Mouse (Mus musculus) erythroid progenitor cell, adult 5-6 weeks (primary cell): Measurements from ENCODE around the gene Cct7. TPM values are rescaled to one million over a fixed set of nuclear protein-coding genes. Genes with fewer than 3 reads are reported as not detected.
A peak's percentile ranks its signal among the peaks of the same experiment; 100 is the strongest.
"Not testable (repeated sequence)": the region's sequence is repeated elsewhere in the genome, so short reads cannot be mapped to it uniquely, and the experiment has no call there.

ENCODE experiments used
- ATAC-seq: replicated peaks from 2 replicates; pipeline ENCODE4 v1.8.0; 2016; ENCODE audit warnings: moderate number of reproducible peaks, mild to moderate bottlenecking, moderate TSS enrichment, inconsistent platforms; ENCODE audit not compliant: poor library complexity, low FRiP score, severe bottlenecking
- total RNA-seq, 2 experiments: library from RNA; stranded (forward) in 1 of 2; stranded (reverse) in 1 of 2; fragments of 150-400 nt in 1 of 2; fragments of 186-747, 209-891 nt in 1 of 2; gene quantifications; 2 replicates each; pipeline versions ENCODE4 v1.2.3 to v1.2.4; 2015 to 2017; ENCODE audit warnings: low replicate concordance in 2 of 2

Gene Cct7
- total RNA-seq (2015; ENCODE audit: low replicate concordance) (97.7 and 102 TPM in 2 replicates), total RNA-seq (2017; ENCODE audit: low replicate concordance) (82.3 and 112 TPM in 2 replicates)

DNA sequence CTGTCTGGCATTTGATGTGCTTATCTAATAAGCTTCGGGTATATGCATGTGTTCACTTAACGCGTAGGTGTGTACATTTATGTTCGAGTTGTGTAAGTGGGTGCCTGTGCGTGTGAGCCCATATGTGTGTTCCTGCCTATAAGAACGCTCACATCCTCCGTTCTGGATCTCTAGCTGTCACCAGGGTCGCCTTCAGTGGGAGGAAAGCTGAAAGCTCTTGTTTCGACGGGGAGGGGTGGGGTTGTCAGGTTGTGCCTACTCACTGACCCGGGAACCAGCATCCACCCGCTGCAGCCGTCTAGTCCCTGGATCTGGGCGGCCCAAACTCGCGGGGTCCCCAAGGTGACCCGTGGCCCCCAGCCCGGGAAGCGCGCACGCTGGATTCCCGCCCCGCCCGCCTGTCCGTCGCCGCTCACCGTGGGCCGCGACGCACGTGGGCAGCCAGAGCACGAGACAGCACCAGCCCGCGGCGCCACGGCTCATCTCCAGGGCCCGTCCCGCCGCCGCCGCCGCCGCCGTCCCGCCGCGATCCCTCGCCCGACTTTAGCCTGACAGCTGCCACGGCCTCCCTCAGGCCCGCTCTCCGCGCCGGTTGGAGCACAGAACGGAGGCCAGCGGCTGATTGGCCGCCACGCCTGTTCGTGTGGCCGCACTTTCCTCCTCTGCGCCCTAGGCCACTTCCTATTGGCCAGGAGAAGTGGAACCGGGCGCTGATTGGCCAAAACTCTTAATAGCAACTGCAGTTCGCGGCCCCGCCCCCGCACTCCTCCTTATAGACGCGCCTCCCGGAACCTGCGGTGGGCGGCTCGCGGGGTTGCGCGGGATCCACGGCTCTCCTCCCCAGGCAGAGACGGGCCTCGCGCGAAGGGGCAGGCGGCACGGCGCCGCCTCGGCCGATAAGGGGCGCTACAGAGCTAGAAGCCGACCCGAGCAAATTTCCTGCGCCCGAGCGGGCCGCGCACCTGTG, at the start of gene Cct7:
Cct7 (plus strand) TSS at position 818 of the 967 bp plus-strand sequence.
- peak; percentile 88 for ATAC-seq

GRCm38 (mm10) chr6:85402613-85403012, 48.7 kb upstream of the Cct7 start:
- no peak for ATAC-seq

DNA sequence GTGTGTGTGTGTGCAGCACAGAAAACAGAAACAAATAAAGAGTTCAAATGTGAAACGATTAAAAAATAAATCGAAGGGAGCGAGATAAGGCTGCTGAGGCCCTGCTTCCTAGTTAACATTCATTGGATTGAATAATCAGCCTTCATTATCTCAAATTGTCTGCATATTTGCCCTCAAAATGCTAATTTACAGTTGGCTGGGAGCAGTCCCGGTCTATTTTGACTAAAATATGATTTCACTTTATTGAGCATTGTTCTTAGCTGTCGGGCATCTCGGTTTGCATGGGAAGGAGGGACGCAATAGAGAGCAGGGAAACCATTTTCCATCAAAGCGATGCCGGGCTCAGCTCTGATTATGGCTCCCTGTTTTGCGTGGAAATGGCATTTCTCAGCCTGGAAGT, 48.3 kb upstream of the Cct7 start:
- no peak for ATAC-seq

- no peak for ATAC-seq
Measured at GRCm38 (mm10) chr6:85409003-85409402, 42.3 kb upstream of the Cct7 start.

DNA sequence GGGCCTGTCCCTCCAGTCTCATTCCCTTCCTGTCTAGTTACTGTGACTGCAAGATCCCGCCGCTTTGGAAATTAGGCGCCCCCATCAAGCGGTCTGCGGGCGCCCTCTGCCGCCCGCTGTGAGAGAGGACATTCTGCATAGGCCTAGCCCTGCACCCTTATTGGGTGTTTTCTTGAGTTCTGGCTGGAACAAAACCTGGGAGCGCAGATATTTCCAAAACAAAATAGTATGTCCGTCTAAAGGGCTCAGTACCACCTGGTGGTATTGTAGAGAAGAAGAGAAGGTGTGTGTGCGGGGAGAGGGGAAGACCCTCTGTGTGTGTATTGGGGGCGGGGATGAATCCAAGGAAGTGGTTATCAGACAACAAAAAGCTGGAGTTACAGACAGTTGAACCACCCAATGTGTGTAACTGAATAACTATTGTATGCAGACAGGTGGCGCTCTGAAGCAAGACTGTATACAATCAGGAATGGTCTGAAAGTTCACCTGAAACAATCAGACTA, 40.5 kb upstream of the Cct7 start:
- no peak for ATAC-seq

- no peak for ATAC-seq
Measured at GRCm38 (mm10) chr6:85415829-85416228, 35.5 kb upstream of the Cct7 start.

- no peak for ATAC-seq
Measured at GRCm38 (mm10) chr6:85419150-85419549, 32.2 kb upstream of the Cct7 start.

GRCm38 (mm10) chr6:85423836-85424379, 27.4 kb upstream of the Cct7 start, which contains the start of gene Noto:
Noto (plus strand) TSS chr6:85423886.
- no peak for ATAC-seq

DNA sequence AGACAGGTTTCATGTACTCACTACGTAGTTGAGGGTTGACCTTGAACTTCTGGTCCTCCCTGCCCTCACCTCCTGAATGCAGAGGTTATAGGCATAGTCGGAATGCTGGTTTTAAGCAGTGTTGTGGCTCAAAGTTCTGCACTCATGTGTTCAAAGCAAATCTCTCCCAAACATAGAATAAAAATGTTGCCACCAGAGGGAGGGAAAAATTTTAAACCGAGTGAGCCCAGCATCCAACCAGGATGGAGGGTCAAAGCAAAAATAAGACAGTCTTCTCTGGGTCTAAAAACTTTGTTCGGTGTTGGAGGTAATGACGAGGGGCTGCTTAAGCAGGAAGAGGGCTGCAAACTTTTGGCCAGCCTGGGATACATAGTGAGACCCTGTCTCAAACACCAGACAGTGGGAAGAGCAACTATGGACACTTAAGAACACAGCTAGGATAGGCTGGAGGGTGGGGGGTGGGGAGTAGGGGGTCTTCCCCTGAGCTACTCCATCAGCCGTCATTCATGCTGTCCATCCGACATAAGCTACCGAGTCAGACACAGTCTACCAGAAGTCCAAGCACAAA, 20.0 kb upstream of the Cct7 start:
- no peak for ATAC-seq

DNA sequence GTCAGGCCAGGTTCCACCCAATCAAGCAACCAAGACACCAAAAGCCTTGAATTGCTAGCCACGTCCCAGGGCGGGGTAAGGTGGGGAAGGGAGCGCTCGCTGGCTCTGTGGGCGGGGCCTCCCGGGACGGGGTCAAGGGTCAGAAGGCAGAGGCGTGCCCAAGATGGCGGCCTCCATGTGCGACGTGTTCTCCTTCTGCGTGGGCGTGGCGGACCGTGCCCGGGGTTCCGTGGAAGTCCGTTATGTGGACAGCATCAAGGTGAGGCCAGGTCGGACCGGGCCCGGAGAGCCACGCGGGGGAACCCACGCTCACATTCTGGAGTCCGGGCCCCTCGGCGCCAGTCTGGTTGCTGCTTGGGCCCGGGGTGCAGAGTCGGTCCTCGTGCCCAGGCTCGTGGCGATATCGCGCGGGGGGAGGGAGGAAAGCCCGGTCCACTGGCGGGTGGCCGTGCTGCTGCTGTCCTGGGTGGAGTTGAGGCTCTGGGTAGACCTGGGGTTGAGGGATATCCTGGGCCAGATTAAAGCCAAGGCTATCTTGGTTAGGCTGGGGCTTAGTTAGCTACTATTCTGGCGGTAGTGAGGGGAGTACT, 19.4 kb upstream of the Cct7 start, which contains the start of gene Smyd5:
Smyd5 (plus strand) TSS at position 148 of the 590 bp plus-strand sequence.
- ATAC-seq, result peak; percentile 83

GRCm38 (mm10) chr6:85433865-85434264, 17.4 kb upstream of the Cct7 start:
- no peak for ATAC-seq

DNA sequence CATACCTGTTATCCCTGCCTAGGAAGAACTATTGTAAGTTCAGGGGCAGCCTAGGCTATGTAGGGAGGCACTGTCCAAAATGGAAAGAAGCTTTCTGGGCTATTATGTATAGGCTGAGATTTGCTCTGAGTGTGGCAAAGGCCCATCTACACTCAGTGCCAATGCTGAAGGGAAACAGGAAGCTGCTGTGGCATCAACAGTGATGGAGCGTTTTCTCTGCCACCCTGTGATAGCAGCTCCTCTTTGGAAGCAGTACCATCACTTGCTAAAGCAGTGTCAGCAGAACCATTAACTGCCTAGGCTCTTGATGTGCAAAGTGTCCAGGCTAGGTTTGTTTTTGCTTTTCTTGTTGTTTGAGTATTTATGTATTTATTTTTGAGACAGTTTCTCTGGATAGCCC, 15.1 kb upstream of the Cct7 start:
- no peak for ATAC-seq

DNA sequence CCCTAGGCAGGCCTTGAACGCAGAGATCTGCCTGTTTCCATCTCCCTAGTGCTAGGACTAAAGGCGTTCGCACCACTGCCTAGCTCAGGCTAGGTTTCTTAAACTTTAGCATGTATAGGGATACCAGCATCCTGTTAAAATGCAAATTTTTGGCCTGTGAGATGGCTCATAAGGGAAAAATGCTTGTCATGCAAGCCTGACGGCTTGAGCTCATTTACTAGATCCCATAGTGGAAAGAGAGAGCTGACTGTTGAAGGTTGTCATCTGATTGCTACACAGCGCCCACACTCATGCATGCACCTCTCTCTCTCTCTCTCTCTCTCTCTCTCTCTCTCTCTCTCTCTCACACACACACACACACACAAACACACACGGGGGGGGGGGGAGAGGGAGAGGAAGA, 14.7 kb upstream of the Cct7 start:
- no peak for ATAC-seq

DNA sequence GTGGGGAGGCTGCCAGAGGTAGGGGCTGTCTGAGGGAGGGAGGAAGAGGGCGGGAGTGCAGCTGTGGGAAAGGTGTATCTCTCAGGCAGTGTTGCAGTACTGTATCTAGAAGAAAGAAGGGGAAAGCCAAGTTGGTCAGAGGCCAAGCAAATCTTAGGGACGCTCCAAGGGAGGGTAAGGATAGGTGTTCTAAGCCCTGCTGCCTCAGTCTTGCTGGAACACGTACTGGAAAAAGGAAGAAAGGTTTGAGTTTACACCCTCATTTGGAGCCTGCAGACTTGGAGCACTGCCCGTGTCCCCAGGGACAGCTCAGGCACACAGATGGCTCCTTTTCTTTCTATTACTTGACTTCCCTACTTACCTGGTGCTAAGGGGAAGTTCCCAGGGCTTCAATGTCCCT, 10.2 kb upstream of the Cct7 start:
- no peak for ATAC-seq

- ATAC-seq, result no peak
Measured at GRCm38 (mm10) chr6:85443488-85444233, 7.7 kb upstream of the Cct7 start.

DNA sequence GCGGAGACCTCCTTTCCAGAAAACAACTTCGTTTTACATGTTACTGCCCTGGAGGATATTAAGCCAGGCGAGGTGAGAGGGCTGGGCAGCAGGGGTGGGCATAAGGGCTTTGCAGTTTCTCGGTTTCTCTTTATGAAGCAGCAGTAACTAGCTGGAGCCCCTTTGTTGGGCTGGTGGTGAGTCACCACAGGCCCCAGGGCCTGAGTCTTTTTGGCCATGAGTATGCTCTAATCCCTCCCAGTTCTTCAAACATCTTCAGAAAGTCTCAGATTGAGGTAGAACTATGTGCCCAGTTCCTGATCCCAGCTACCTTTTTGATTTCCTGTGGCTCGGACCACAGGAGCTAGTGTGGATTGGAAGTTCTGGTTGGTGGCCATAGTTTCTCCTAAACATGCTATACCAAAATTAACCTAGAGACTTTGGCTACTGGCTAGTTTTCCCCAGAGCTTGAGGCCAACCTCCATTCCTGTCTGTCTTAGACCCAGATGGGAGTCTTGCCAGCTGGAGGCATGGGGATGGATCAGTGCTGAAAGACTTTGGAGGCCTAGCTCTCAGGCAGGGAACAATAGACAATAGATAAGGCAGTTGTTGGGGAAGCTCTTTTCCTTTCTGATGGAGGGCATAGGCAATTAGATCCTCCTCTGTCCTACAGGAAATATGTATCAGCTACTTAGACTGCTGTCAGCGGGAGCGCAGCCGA, 6.9 kb upstream of the Cct7 start:
- ATAC-seq, result no peak

GRCm38 (mm10) chr6:85445286-85445685, 6.0 kb upstream of the Cct7 start:
- no peak for ATAC-seq

DNA sequence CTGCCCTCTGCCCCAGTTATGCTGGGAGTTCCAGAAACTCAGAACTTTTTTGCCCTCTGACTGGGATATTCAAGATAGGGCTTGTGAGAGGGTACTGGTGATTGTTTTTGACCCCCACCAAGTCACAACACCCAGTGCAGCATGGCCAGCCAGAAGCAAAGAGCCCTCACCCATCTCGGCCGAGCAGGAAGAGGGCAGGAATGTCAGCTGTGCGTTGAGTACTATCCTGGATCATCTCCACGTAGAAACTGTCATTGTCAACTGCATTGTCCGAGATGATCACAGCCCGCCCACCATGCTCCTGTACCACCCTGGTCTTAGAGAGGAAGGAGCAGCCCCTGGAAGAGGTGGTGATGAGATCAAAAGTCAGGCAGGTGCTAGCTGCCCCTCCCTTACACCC, 4.0 kb upstream of the Cct7 start:
- ATAC-seq, result no peak

- not testable (repeated sequence) for ATAC-seq
Measured at GRCm38 (mm10) chr6:85450140-85450539, 1.2 kb upstream of the Cct7 start.
